Comparison of ENCODE assay signal across 16 mouse cellular contexts in genomic region chr4:139833817-139834401, GRCm38 (mm10). TPM values are rescaled to one million over a fixed set of nuclear protein-coding genes. Genes with fewer than 3 reads are reported as not detected.
DNase-seq lines count a peak whose midpoint lies in the region; ATAC-seq lines count a peak whose summit lies in the region.
"Had no signal": no experiment of that assay in that cellular context is flagged by ENCODE, and none has a peak within 500 bp of the region (broad histone marks: within the 10 kb centered on the region; RNA-seq: fewer than 3 reads in every experiment).

No protein-coding gene starts in this region.

- 0 out of 2 replicates have a peak overlapping the region, but pooled peaks have one; percentile 29 for H3K27ac ChIP-seq in neural tube, embryonic 11.5 days (ENCODE audit: low read depth, low read length)
- H3K27ac ChIP-seq in embryonic facial prominence, embryonic 15.5 days (replicated peaks): peak overlapping the region; percentile 69; the same call in 1 of the 2 replicates
- peak overlapping the region; percentile 40; the same call in 1 of the 2 replicates for H3K27ac ChIP-seq in midbrain, embryonic 11.5 days (ENCODE audit: low read depth, low read length)
- H3K27ac ChIP-seq: heart, adult 2 months; stomach, embryonic 15.5 days had no signal

- peak; percentile 43 for DNase-seq in neural tube, embryonic 11.5 days (ENCODE audit: low spot score)
- no peak for DNase-seq in neural tube, embryonic 10.5 days (ENCODE audit: extremely low spot score, low spot score)
- peak; percentile 94 for DNase-seq in midbrain, embryonic 11.5 days (ENCODE audit: low spot score, missing footprints)
- DNase-seq in right cerebral cortex, postnatal 10 days (ENCODE audit: low spot score in 2 of 2): no peak
- DNase-seq in right cerebral cortex, postnatal 4 days: no peak
- no peak for DNase-seq in layer of hippocampus, adult 18-20 months (ENCODE audit: low spot score in 2 of 2)
- DNase-seq: adrenal gland, postnatal 25 days; heart, adult 2 months; liver, postnatal 0 days; right cerebral cortex, postnatal 25 days; thymus, postnatal 4 days had no signal

- no peaks in the 10 kb centered on the region for H3K9me3 ChIP-seq in neural tube, embryonic 11.5 days (ENCODE audit: control insufficient read depth, low read length)
- no peaks in the 10 kb centered on the region for H3K9me3 ChIP-seq in embryonic facial prominence, embryonic 15.5 days (replicated peaks)
- no peaks in the 10 kb centered on the region for H3K9me3 ChIP-seq in midbrain, embryonic 11.5 days (ENCODE audit: control insufficient read depth, low read length)
- H3K9me3 ChIP-seq: stomach, embryonic 15.5 days had no signal

- peak overlapping the region; percentile 32 for H3K9ac ChIP-seq in neural tube, embryonic 11.5 days (ENCODE audit: low read length)
- no peak overlapping the region for H3K9ac ChIP-seq in embryonic facial prominence, embryonic 15.5 days
- H3K9ac ChIP-seq in midbrain, embryonic 11.5 days (ENCODE audit: low read length): peak overlapping the region; percentile 72
- H3K9ac ChIP-seq: liver, postnatal 0 days; stomach, embryonic 15.5 days had no signal

- no peak for ATAC-seq in neural tube, embryonic 11.5 days (ENCODE audit: insufficient read depth, low FRiP score, low TSS enrichment)
- ATAC-seq in embryonic facial prominence, embryonic 15.5 days (ENCODE audit: insufficient number of reproducible peaks, low FRiP score, low TSS enrichment, low read depth): no peak
- 0 out of 2 replicates have a peak, but pooled peaks have one; percentile 14 for ATAC-seq in midbrain, embryonic 11.5 days (ENCODE audit: low FRiP score)
- ATAC-seq: liver, postnatal 0 days had no signal

- H3K4me3 ChIP-seq in neural tube, embryonic 11.5 days (ENCODE audit: low read depth, low read length): peak overlapping the region; percentile 55
- H3K4me3 ChIP-seq in embryonic facial prominence, embryonic 15.5 days (replicated peaks): peak overlapping the region; percentile 46
- peak overlapping the region; percentile 62 for H3K4me3 ChIP-seq in midbrain, embryonic 11.5 days (ENCODE audit: low read depth, low read length)
- H3K4me3 ChIP-seq: heart, adult 2 months had no signal

- under 1% methylated on average over 17 of the region's 17 CpGs for WGBS in neural tube, embryonic 11.5 days
- WGBS in embryonic facial prominence, embryonic 15.5 days: 7% methylated on average over 17 of the region's 17 CpGs
- 2% methylated on average over 17 of the region's 17 CpGs for WGBS in midbrain, embryonic 11.5 days

- peaks cover 72% of the 10 kb centered on the region for H3K27me3 ChIP-seq in neural tube, embryonic 11.5 days (ENCODE audit: control insufficient read depth, insufficient read depth, low read length)
- H3K27me3 ChIP-seq in embryonic facial prominence, embryonic 15.5 days: peaks cover 99% of the 10 kb centered on the region
- peaks cover 56% of the 10 kb centered on the region for H3K27me3 ChIP-seq in midbrain, embryonic 11.5 days (ENCODE audit: control insufficient read depth, insufficient read depth, low read length)

- peaks cover 50% of the 10 kb centered on the region for H3K4me1 ChIP-seq in neural tube, embryonic 11.5 days (ENCODE audit: control insufficient read depth, insufficient read depth, low read length)
- peaks cover 34% of the 10 kb centered on the region for H3K4me1 ChIP-seq in embryonic facial prominence, embryonic 15.5 days
- peaks cover 70% of the 10 kb centered on the region for H3K4me1 ChIP-seq in midbrain, embryonic 11.5 days (ENCODE audit: control insufficient read depth, insufficient read depth, low read length)

- no peaks in the 10 kb centered on the region for H3K36me3 ChIP-seq in neural tube, embryonic 11.5 days (ENCODE audit: control insufficient read depth, insufficient read depth, low read length)
- H3K36me3 ChIP-seq in embryonic facial prominence, embryonic 15.5 days: no peaks in the 10 kb centered on the region
- H3K36me3 ChIP-seq in midbrain, embryonic 11.5 days (ENCODE audit: control insufficient read depth, insufficient read depth, low read length): no peaks in the 10 kb centered on the region
- H3K36me3 ChIP-seq: stomach, embryonic 15.5 days had no signal

- peak overlapping the region; percentile 75 for H3K4me2 ChIP-seq in neural tube, embryonic 11.5 days (ENCODE audit: low read depth)
- H3K4me2 ChIP-seq in embryonic facial prominence, embryonic 15.5 days (replicated peaks): peak overlapping the region; percentile 47
- peak overlapping the region; percentile 57 for H3K4me2 ChIP-seq in midbrain, embryonic 11.5 days

RNA-seq across cellular contexts. Expression of gene Pax7, which starts 0.6 kb away (rescaled TPM):
- polyA plus RNA-seq in neural tube, embryonic 11.5 days (2014; fragmentation: Nextera tagmentation; extraction: Ambion mirVana): 3.4 and 3.8 TPM in 2 replicates
- 1.7 and 2.6 TPM in 2 replicates for polyA plus RNA-seq in embryonic facial prominence, embryonic 15.5 days (2015; fragmentation: Nextera tagmentation; extraction: Ambion mirVana)
- 3.1 and 3.4 TPM in 2 replicates for polyA plus RNA-seq in midbrain, embryonic 11.5 days (2014; fragmentation: Nextera tagmentation; extraction: Ambion mirVana)
- total RNA-seq in layer of hippocampus, adult 18-20 months (2021): not detected
- total RNA-seq: adrenal gland, postnatal 25 days; CH12.LX; heart, adult 2 months; neutrophil, adult 5-6 weeks had no signal
- polyA plus RNA-seq: cortical plate, adult 2 months; heart, adult 2 months; liver, postnatal 0 days had no signal

Comparison
In these comparisons a context has a peak if more than half of its experiments do, and no peak if none do; other contexts are left out.
1. DNase-seq: peak in neural tube, embryonic 11.5 days (single experiment) and midbrain, embryonic 11.5 days (single experiment); none in neural tube, embryonic 10.5 days (single experiment), right cerebral cortex, postnatal 10 days (0 of 2), right cerebral cortex, postnatal 4 days (single experiment) and layer of hippocampus, adult 18-20 months (0 of 2).
2. Peak in every context shown above with its lines, with median percentiles within 50 percentile points of each other: H3K27ac ChIP-seq, H3K4me2 ChIP-seq and H3K4me3 ChIP-seq.